Mouse (Mus musculus) spleen, adult 2 months (tissue): ENCODE data around the gene Zfp775. TPM values are rescaled to one million over a fixed set of nuclear protein-coding genes. Genes with fewer than 3 reads are reported as not detected.

Experiments
- DNase-seq, 2 experiments: peaks; one replicate each; pipeline versions ENCODE4 v3.0.0 to v3.0.0-alpha.2; 2012 to 2021; ENCODE audit warnings: low spot score in 2 of 2, low read depth in 1 of 2
- H3K27ac ChIP-seq: fragments of 200-500 bp; 2 replicates; pipeline ENCODE4 v1.5.1; 2012; ENCODE audit warnings: low read length, inconsistent platforms; ENCODE audit not compliant: insufficient read depth
- H3K27me3 ChIP-seq: fragments of 200-500 bp; 2 replicates; pipeline ENCODE4 v1.6.1; 2012; ENCODE audit warnings: mild to moderate bottlenecking, moderate library complexity, low read length, inconsistent platforms; ENCODE audit not compliant: control insufficient read depth, insufficient read depth
- H3K36me3 ChIP-seq: fragments of 200-500 bp; 2 replicates; pipeline ENCODE4 v1.6.1; 2012; ENCODE audit warnings: mild to moderate bottlenecking, low read length, inconsistent platforms; ENCODE audit not compliant: control insufficient read depth, insufficient read depth
- H3K4me1 ChIP-seq: fragments of 200-500 bp; 2 replicates; pipeline ENCODE4 v1.6.1; 2011; ENCODE audit warnings: inconsistent platforms; ENCODE audit not compliant: control insufficient read depth, insufficient read depth, insufficient read length
- H3K4me3 ChIP-seq: fragments of 200-500 bp; 2 replicates; pipeline ENCODE4 v1.5.1; 2011; ENCODE audit warnings: mild to moderate bottlenecking, inconsistent platforms; ENCODE audit not compliant: insufficient read depth, insufficient read length; ENCODE audit errors: extremely low read depth
- CTCF ChIP-seq: fragments of 200-500 bp; IDR thresholded peaks from 2 replicates; pipeline ENCODE4 v1.5.1; 2011; ENCODE audit warnings: mild to moderate bottlenecking, inconsistent platforms; ENCODE audit not compliant: insufficient read depth, insufficient read length, insufficient replicate concordance; ENCODE audit errors: extremely low read depth
- POLR2A ChIP-seq: fragments of 200-500 bp; IDR thresholded peaks from 2 replicates; pipeline ENCODE4 v1.6.1; 2011; ENCODE audit warnings: low read depth, low read length, inconsistent platforms
- WGBS: fragments of 180-500 bp; shearing (Covaris S2); methylation state at CpG from one replicate; pipeline ENCODE4 v1.1.7; 2018; 5-methylcytosine and 5-hydroxymethylcytosine counted together
- polyA plus RNA-seq: library from polyadenylated mRNA; depleted of rRNA; stranded (reverse); fragments of >200 nt; gene quantifications from 2 replicates; pipeline ENCODE4 v1.2.3, GENCODE M21; 2012

Gene Zfp775
- polyA plus RNA-seq, 1 experiment, result 3.6 TPM

- Histone ChIP-seq H3K4me1 (peaks cover 2% of the 10 kb centered on the region; the same call in 1 of the 2 replicates), H3K4me3 (no peak overlapping the region), H3K27ac (no peak overlapping the region), H3K36me3 (no peaks in the 10 kb centered on the region), H3K27me3 (no peaks in the 10 kb centered on the region)
- no peak for DNase-seq
- TF ChIP-seq POLR2A, result no peak
- TF ChIP-seq CTCF, result no peak
- 63% methylated on average over 10 of the region's 10 CpGs for WGBS
Measured at GRCm38 (mm10) chr6:48573280-48573679, 28.6 kb upstream of the Zfp775 start.

GRCm38 (mm10) chr6:48573981-48574380 is 27.9 kb upstream of the Zfp775 start:
- no peaks in the 10 kb centered on the region for H3K36me3 ChIP-seq
- no peak overlapping the region for H3K4me3 ChIP-seq
- TF ChIP-seq CTCF, result no peak
- no peak for TF ChIP-seq POLR2A
- WGBS, result 91% methylated on average over 3 of the region's 3 CpGs
- H3K27ac ChIP-seq, result no peak overlapping the region
- H3K27me3 ChIP-seq, result no peaks in the 10 kb centered on the region
- no peak for DNase-seq
- peaks cover 2% of the 10 kb centered on the region; the same call in 1 of the 2 replicates for H3K4me1 ChIP-seq

- 56% methylated on average over 5 of the region's 5 CpGs for WGBS
- no peak overlapping the region for H3K27ac ChIP-seq
Measured at GRCm38 (mm10) chr6:48578736-48579135, 23.1 kb upstream of the Zfp775 start.

GRCm38 (mm10) chr6:48579215-48579648 is 22.6 kb upstream of the Zfp775 start:
- no peaks in the 10 kb centered on the region for H3K27me3 ChIP-seq
- WGBS, result under 1% methylated on average over 5 of the region's 5 CpGs
- H3K4me1 ChIP-seq, result no peaks in the 10 kb centered on the region
- 0 out of 2 replicates have a peak overlapping the region, but pooled peaks have one; percentile 36 for H3K27ac ChIP-seq
- H3K4me3 ChIP-seq, result no peak overlapping the region
- TF ChIP-seq POLR2A (no peak), CTCF (no peak)
- H3K36me3 ChIP-seq, result no peaks in the 10 kb centered on the region
- no peak for DNase-seq

More at GRCm38 (mm10) chr6:48578736-48579135, 23.1 kb upstream of the Zfp775 start:
- H3K27me3 ChIP-seq, result no peaks in the 10 kb centered on the region
- DNase-seq, result no peak
- H3K36me3 ChIP-seq, result no peaks in the 10 kb centered on the region
- TF ChIP-seq CTCF, result no peak
- TF ChIP-seq POLR2A, result no peak
- no peaks in the 10 kb centered on the region for H3K4me1 ChIP-seq
- no peak overlapping the region for H3K4me3 ChIP-seq

- Histone ChIP-seq H3K36me3 (no peaks in the 10 kb centered on the region), H3K4me3 (no peak overlapping the region), H3K27ac (no peak overlapping the region), H3K4me1 (no peaks in the 10 kb centered on the region), H3K27me3 (no peaks in the 10 kb centered on the region)
- 86% methylated on average over 3 of the region's 3 CpGs for WGBS
- TF ChIP-seq POLR2A, result no peak
- DNase-seq, result no peak
Measured at GRCm38 (mm10) chr6:48581257-48581656, 20.6 kb upstream of the Zfp775 start.

GRCm38 (mm10) chr6:48582037-48582436 is 19.8 kb upstream of the Zfp775 start:
- peak in 1 of 2 experiments; percentile 28 for DNase-seq
- no peak overlapping the region for H3K27ac ChIP-seq
- H3K36me3 ChIP-seq, result no peaks in the 10 kb centered on the region
- H3K4me3 ChIP-seq, result no peak overlapping the region
- TF ChIP-seq POLR2A (no peak), CTCF (no peak)
- no peaks in the 10 kb centered on the region for H3K27me3 ChIP-seq
- H3K4me1 ChIP-seq, result no peaks in the 10 kb centered on the region
- 77% methylated on average over 3 of the region's 3 CpGs for WGBS

GRCm38 (mm10) chr6:48589194-48589750 is 12.6 kb upstream of the Zfp775 start, which contains the start of gene Gm45021:
Gene Gm45021 (plus strand): TSS chr6:48589610.
- H3K36me3 ChIP-seq, result no peaks in the 10 kb centered on the region
- no peak for DNase-seq
- WGBS, result 15% methylated on average over 6 of the region's 6 CpGs
- H3K27ac ChIP-seq, result no peak within 1 kb of the TSS
- H3K27me3 ChIP-seq, result peaks cover 1% of the 10 kb centered on the region; the same call in 1 of the 2 replicates
- H3K4me1 ChIP-seq, result peaks cover 7% of the 10 kb centered on the region
- no peak within 1 kb of the TSS for H3K4me3 ChIP-seq
- TF ChIP-seq POLR2A (no peak), CTCF (no peak)
